Mouse (Mus musculus): ENCODE measurements around the gene Mark3. TPM values are rescaled to one million over a fixed set of nuclear protein-coding genes. Genes with fewer than 3 reads are reported as not detected.
A peak's percentile ranks its signal among the peaks of the same experiment; 100 is the strongest.

The Mark3 gene
- polyA plus RNA-seq, 1 experiment from 2014 or later, result 34.9 TPM

DNA sequence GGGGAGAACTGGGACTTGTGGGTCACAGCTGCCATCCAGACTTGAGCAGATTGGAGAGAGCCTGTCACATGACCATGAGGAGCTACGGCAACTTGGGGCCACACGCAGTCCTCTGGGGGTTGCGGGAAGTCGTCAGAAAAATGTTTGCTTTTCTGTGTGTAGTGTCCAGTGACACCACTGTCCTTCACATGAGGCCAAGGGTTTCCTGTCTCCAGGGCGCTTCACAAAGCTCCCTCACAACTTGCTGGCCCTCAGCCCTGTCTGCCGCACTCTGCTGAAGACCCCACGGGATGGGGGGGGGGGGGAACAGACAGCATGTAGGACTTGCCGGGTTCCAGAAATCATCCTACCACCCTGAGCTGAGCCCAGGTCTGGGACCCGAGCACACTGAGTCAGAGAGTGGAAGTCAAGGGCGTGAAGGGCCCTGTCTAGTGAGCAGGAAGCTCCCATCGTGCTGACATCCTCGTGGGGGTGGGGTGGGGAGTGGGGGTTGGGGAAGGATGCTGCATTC lies 120.0 kb downstream of the Mark3 start:
- Histone ChIP-seq H3K27ac (peak overlapping the region; percentile 45), H3K9me3 (no peaks in the 10 kb centered on the region), H3K27me3 (replicated peaks) (no peaks in the 10 kb centered on the region), H3K4me1 (peaks cover 27% of the 10 kb centered on the region), H3K4me3 (replicated peaks) (no peak overlapping the region), H3K4me2 (no peak overlapping the region), H3K9ac (no peak overlapping the region), H3K36me3 (no peaks in the 10 kb centered on the region)
- 22% methylated on average over 12 of the region's 12 CpGs for WGBS
- ATAC-seq (ENCODE audit: insufficient read depth, low FRiP score, low read depth), result 0 out of 2 replicates have a peak, but pooled peaks have one; percentile 4

GRCm38 (mm10) chr12:111694880-111695804 lies 120.8 kb downstream of the Mark3 start:
- Histone ChIP-seq H3K36me3 (no peaks in the 10 kb centered on the region), H3K9ac (no peak overlapping the region), H3K9me3 (no peaks in the 10 kb centered on the region), H3K27ac (0 out of 2 replicates have a peak overlapping the region, but pooled peaks have one; percentile 45), H3K4me2 (no peak overlapping the region; the same call in 1 of the 2 replicates), H3K4me1 (peaks cover 27% of the 10 kb centered on the region), H3K4me3 (replicated peaks) (no peak overlapping the region), H3K27me3 (replicated peaks) (no peaks in the 10 kb centered on the region)
- WGBS, result 63% methylated on average over 13 of the region's 13 CpGs
- peak; percentile 3; the same call in 1 of the 2 replicates for ATAC-seq (ENCODE audit: insufficient read depth, low FRiP score, low read depth)

- H3K36me3 ChIP-seq, result no peaks in the 10 kb centered on the region
- no peak overlapping the region for H3K4me3 ChIP-seq (replicated peaks)
- WGBS, result 30% methylated on average over 6 of the region's 6 CpGs
- no peaks in the 10 kb centered on the region for H3K9me3 ChIP-seq
- H3K27me3 ChIP-seq (replicated peaks), result no peaks in the 10 kb centered on the region
- peaks cover 27% of the 10 kb centered on the region for H3K4me1 ChIP-seq
- no peak overlapping the region for H3K9ac ChIP-seq
- H3K27ac ChIP-seq, result no peak overlapping the region
- ATAC-seq (ENCODE audit: insufficient read depth, low FRiP score, low read depth), result 0 out of 2 replicates have a peak, but pooled peaks have one; percentile 1
- no peak overlapping the region for H3K4me2 ChIP-seq
Measured at GRCm38 (mm10) chr12:111696239-111696638, 121.9 kb downstream of the Mark3 start.

- Histone ChIP-seq H3K4me1 (peaks cover 21% of the 10 kb centered on the region), H3K36me3 (no peaks in the 10 kb centered on the region), H3K27me3 (replicated peaks) (no peaks in the 10 kb centered on the region), H3K4me3 (replicated peaks) (no peak overlapping the region), H3K27ac (no peak overlapping the region), H3K9me3 (no peaks in the 10 kb centered on the region), H3K4me2 (no peak overlapping the region), H3K9ac (no peak overlapping the region)
- no peak for ATAC-seq (ENCODE audit: insufficient read depth, low FRiP score, low read depth)
- 55% methylated on average over 4 of the region's 4 CpGs for WGBS
Measured at GRCm38 (mm10) chr12:111697708-111698107, 123.4 kb downstream of the Mark3 start.

- H3K27me3 ChIP-seq (replicated peaks), result no peaks in the 10 kb centered on the region
- no peak overlapping the region for H3K27ac ChIP-seq
- no peak overlapping the region for H3K4me2 ChIP-seq
- ATAC-seq (ENCODE audit: insufficient read depth, low FRiP score, low read depth), result no peak
- WGBS, result 78% methylated on average over 6 of the region's 6 CpGs
- peaks cover 15% of the 10 kb centered on the region for H3K4me1 ChIP-seq
- no peaks in the 10 kb centered on the region for H3K36me3 ChIP-seq
- H3K9me3 ChIP-seq, result no peaks in the 10 kb centered on the region
- H3K9ac ChIP-seq, result no peak overlapping the region
- H3K4me3 ChIP-seq (replicated peaks), result no peak overlapping the region
Measured at GRCm38 (mm10) chr12:111698346-111698913, 124.1 kb downstream of the Mark3 start.

GRCm38 (mm10) chr12:111699542-111699941 lies 125.2 kb downstream of the Mark3 start:
- WGBS, result 78% methylated on average over 4 of the region's 4 CpGs
- Histone ChIP-seq H3K9ac (no peak overlapping the region), H3K4me3 (replicated peaks) (no peak overlapping the region), H3K27ac (no peak overlapping the region), H3K27me3 (replicated peaks) (no peaks in the 10 kb centered on the region), H3K36me3 (no peaks in the 10 kb centered on the region), H3K9me3 (no peaks in the 10 kb centered on the region), H3K4me1 (peaks cover 7% of the 10 kb centered on the region), H3K4me2 (no peak overlapping the region)
- no peak for ATAC-seq (ENCODE audit: insufficient read depth, low FRiP score, low read depth)

DNA sequence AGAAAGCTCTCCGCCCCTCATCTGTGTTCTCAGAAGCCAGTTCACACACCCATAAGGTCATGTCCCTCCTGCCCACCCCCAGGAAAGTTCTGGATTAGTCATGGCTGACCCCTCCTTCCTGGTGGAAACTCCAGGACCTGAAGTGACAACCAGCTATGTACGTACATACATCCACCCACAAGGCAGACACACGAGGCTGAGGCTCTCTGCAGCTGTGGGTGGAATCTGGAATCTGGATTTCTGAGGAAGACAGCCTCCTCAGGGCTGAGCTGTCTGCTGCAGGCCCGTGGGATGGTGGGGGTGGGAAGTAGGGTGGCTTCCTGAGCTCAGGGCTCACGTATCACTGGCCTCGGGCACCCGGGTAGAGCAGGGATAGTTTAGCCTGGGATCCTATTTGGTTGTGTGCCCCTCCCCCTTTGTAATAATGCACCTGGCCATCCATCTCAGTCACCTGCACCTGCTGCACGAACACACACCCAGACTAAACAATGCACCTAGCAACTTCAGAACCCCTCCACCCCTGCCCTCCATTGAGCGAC lies 126.7 kb downstream of the Mark3 start:
- no peaks in the 10 kb centered on the region for H3K36me3 ChIP-seq
- no peak overlapping the region for H3K9ac ChIP-seq
- no peaks in the 10 kb centered on the region for H3K9me3 ChIP-seq
- no peak overlapping the region for H3K4me3 ChIP-seq (replicated peaks)
- peaks cover 14% of the 10 kb centered on the region for H3K4me1 ChIP-seq
- 42% methylated on average over 9 of the region's 9 CpGs for WGBS
- no peaks in the 10 kb centered on the region for H3K27me3 ChIP-seq (replicated peaks)
- ATAC-seq (ENCODE audit: insufficient read depth, low FRiP score, low read depth), result no peak
- no peak overlapping the region for H3K27ac ChIP-seq
- H3K4me2 ChIP-seq, result no peak overlapping the region

DNA sequence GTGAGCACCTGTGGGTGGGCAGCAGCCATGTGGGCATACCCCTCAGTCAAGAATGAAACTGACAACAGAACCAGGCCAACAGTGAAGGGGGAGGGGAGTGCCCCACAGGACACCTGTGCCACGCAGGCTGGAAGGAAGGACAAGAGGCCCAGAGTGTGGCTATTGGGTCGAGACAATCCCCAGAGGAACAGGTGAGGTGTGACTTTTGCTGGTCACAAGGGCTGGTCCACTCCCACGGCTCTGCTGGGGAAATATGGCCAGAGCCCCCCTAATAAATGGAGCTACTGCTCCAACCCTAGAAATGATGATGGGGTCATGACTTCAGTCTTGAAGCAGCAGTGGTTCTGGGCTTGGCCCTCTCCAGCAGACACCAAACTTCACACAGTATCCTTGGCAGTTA lies 129.0 kb downstream of the Mark3 start:
- 68% methylated on average over 3 of the region's 3 CpGs for WGBS
- H3K4me2 ChIP-seq, result no peak overlapping the region
- H3K4me1 ChIP-seq, result peaks cover 14% of the 10 kb centered on the region
- ATAC-seq (ENCODE audit: insufficient read depth, low FRiP score, low read depth), result no peak
- H3K27me3 ChIP-seq (replicated peaks), result no peaks in the 10 kb centered on the region
- 0 out of 2 replicates have a peak, but pooled peaks cover 4% of the 10 kb centered on the region for H3K36me3 ChIP-seq
- H3K9ac ChIP-seq, result no peak overlapping the region
- H3K9me3 ChIP-seq, result no peaks in the 10 kb centered on the region
- no peak overlapping the region for H3K27ac ChIP-seq
- H3K4me3 ChIP-seq (replicated peaks), result no peak overlapping the region

DNA sequence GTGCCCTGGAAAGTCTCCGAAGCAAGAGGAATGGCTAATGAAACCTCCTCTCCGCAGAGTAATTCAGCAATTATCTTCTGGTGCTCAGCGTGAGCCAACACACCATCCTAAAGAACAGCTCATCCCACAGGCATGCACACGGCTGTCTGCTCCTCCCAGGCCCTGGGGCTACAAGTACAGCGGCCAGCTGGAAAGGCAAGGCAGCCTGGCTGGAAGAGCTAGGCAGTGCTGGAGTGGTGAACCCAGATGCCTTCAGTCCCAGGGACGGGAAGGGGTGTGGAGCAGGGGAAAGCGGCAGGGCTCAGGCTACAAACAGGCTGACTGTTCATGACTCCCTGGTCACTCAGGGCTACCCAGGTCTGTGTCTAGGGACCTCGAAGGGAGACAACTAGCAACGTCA lies 130.3 kb downstream of the Mark3 start:
- Histone ChIP-seq H3K4me1 (peaks cover 14% of the 10 kb centered on the region), H3K9me3 (no peaks in the 10 kb centered on the region), H3K4me3 (replicated peaks) (no peak overlapping the region), H3K27ac (peak overlapping the region; percentile 57; the same call in 1 of the 2 replicates), H3K36me3 (peaks cover 15% of the 10 kb centered on the region; the same call in 1 of the 2 replicates), H3K9ac (no peak overlapping the region), H3K4me2 (no peak overlapping the region), H3K27me3 (replicated peaks) (no peaks in the 10 kb centered on the region)
- ATAC-seq (ENCODE audit: insufficient read depth, low FRiP score, low read depth), result peak; percentile 69; the same call in 1 of the 2 replicates
- WGBS, result 45% methylated on average over 9 of the region's 9 CpGs

- H3K4me1 ChIP-seq, result peaks cover 14% of the 10 kb centered on the region
- H3K9ac ChIP-seq, result no peak overlapping the region
Measured at GRCm38 (mm10) chr12:111705186-111705973, 131.1 kb downstream of the Mark3 start.

More at GRCm38 (mm10) chr12:111705186-111705973, 131.1 kb downstream of the Mark3 start:
- H3K36me3 ChIP-seq, result peaks cover 21% of the 10 kb centered on the region
- no peaks in the 10 kb centered on the region for H3K27me3 ChIP-seq (replicated peaks)
- H3K9me3 ChIP-seq, result no peaks in the 10 kb centered on the region
- peak overlapping the region; percentile 57; the same call in 1 of the 2 replicates for H3K27ac ChIP-seq
- 40% methylated on average over 15 of the region's 15 CpGs for WGBS
- H3K4me3 ChIP-seq (replicated peaks), result no peak overlapping the region
- ATAC-seq (ENCODE audit: insufficient read depth, low FRiP score, low read depth), result no peak; the same call in 1 of the 2 replicates
- H3K4me2 ChIP-seq, result no peak overlapping the region
